Mouse (Mus musculus): ENCODE measurements around the gene Vmn1r73. TPM values are rescaled to one million over a fixed set of nuclear protein-coding genes. Genes with fewer than 3 reads are reported as not detected.

Gene Vmn1r73
- not detected in 2 replicates for polyA plus RNA-seq (2015; fragmentation: Nextera tagmentation; extraction: Ambion mirVana)

GRCm38 (mm10) chr7:11729966-11730365 is at the start of gene Vmn1r73:
Gene Vmn1r73 (plus strand): TSS chr7:11730266.
- TF ChIP-seq CTCF (IDR thresholded peaks at IDR 0.05; ENCODE audit: low read depth) = no peak
- Histone ChIP-seq H3K4me2 (replicated peaks; ENCODE audit: low read depth) (no peak within 1 kb of the TSS), H3K36me3 (ENCODE audit: control insufficient read depth, insufficient read depth) (no peaks in the 10 kb centered on the region), H3K27me3 (replicated peaks; ENCODE audit: control insufficient read depth, insufficient read depth, low read length) (no peaks in the 10 kb centered on the region), H3K4me3 (ENCODE audit: low read depth, low read length) (no peak within 1 kb of the TSS), H3K4me1 (replicated peaks; ENCODE audit: control insufficient read depth, insufficient read depth, low read length) (no peaks in the 10 kb centered on the region), H3K27ac (ENCODE audit: low read depth, low read length) (no peak within 1 kb of the TSS), H3K9me3 (ENCODE audit: control insufficient read depth) (peaks cover 13% of the 10 kb centered on the region; the same call in 1 of the 2 replicates), H3K9ac (ENCODE audit: low read depth, low read length) (no peak within 1 kb of the TSS)
- ATAC-seq = no peak
- whole genome bisulfite sequencing = 97% methylated on average over 1 of the region's 1 CpGs

Other genes starting within 250 kb of the Vmn1r73 start
- not detected in 2 replicates for gene Zscan4-ps2, start 216.0 kb upstream of the Vmn1r73 start, polyA plus RNA-seq (2015; fragmentation: Nextera tagmentation; extraction: Ambion mirVana)
- not detected in 2 replicates for gene Zscan4-ps3, start 121.0 kb upstream of the Vmn1r73 start, polyA plus RNA-seq (2015; fragmentation: Nextera tagmentation; extraction: Ambion mirVana)
- not detected in 2 replicates for gene Vmn1r72, start 50.1 kb upstream of the Vmn1r73 start, polyA plus RNA-seq (2015; fragmentation: Nextera tagmentation; extraction: Ambion mirVana)
- gene Vmn1r74, start 103.7 kb downstream of the Vmn1r73 start, polyA plus RNA-seq (2015; fragmentation: Nextera tagmentation; extraction: Ambion mirVana) = not detected in 2 replicates
- gene Vmn1r75, start 144.4 kb downstream of the Vmn1r73 start, polyA plus RNA-seq (2015; fragmentation: Nextera tagmentation; extraction: Ambion mirVana) = not detected in 2 replicates
- not detected in 2 replicates for gene Vmn1r76, start 207.9 kb downstream of the Vmn1r73 start, polyA plus RNA-seq (2015; fragmentation: Nextera tagmentation; extraction: Ambion mirVana)

All from intestine, postnatal 0 days (tissue).